Mouse (Mus musculus) hindbrain, embryonic 11.5 days (tissue): ENCODE measurements around the gene Zbtb25. TPM values are rescaled to one million over a fixed set of nuclear protein-coding genes. Genes with fewer than 3 reads are reported as not detected.

Experiments
- ATAC-seq: fragments of 200-750 bp; cut with Nextera tagmentation; 2 replicates; pipeline ENCODE4 v1.8.0; 2017; ENCODE audit warnings: mild to moderate bottlenecking, moderate TSS enrichment, moderate library complexity; ENCODE audit not compliant: low FRiP score
- DNase-seq: peaks from one replicate; pipeline ENCODE4 v3.0.0-alpha.2; 2015; ENCODE audit warnings: low spot score
- H3K27ac ChIP-seq: fragments of 300-500 bp; sonication (generic); 2 replicates; pipeline ENCODE4 v1.5.1; 2014; ENCODE audit warnings: mild to moderate bottlenecking, low read depth, low read length
- H3K27me3 ChIP-seq: fragments of 300-500 bp; sonication (generic); 2 replicates; pipeline ENCODE4 v1.6.1; 2014; ENCODE audit warnings: mild to moderate bottlenecking, low read length, moderate library complexity, mixed read lengths; ENCODE audit not compliant: control insufficient read depth, insufficient read depth
- H3K36me3 ChIP-seq: fragments of 300-500 bp; sonication (generic); 2 replicates; pipeline ENCODE4 v1.6.1; 2014; ENCODE audit warnings: mild to moderate bottlenecking, low read length, moderate library complexity, mixed read lengths; ENCODE audit not compliant: control insufficient read depth, insufficient read depth
- H3K4me1 ChIP-seq: fragments of 300-500 bp; sonication (generic); replicated peaks from 2 replicates; pipeline ENCODE4 v1.6.1; 2014; ENCODE audit warnings: low read length, mixed read lengths; ENCODE audit not compliant: control insufficient read depth, insufficient read depth
- H3K4me2 ChIP-seq: fragments of 300-500 bp; sonication (generic); replicated peaks from 2 replicates; pipeline ENCODE4 v1.6.1; 2014; ENCODE audit warnings: mild to moderate bottlenecking, low read depth, low read length
- H3K4me3 ChIP-seq: fragments of 300-500 bp; sonication (generic); 2 replicates; pipeline ENCODE4 v1.5.1; 2014; ENCODE audit warnings: low read depth, low read length
- H3K9ac ChIP-seq: fragments of 300-500 bp; sonication (generic); 2 replicates; pipeline ENCODE4 v1.6.1; 2014; ENCODE audit warnings: low read depth, low read length
- H3K9me3 ChIP-seq: fragments of 300-500 bp; sonication (generic); 2 replicates; pipeline ENCODE4 v1.6.1; 2016; ENCODE audit warnings: low read length; ENCODE audit not compliant: control insufficient read depth
- WGBS: fragments of 180-500 bp; shearing (Covaris S2); extraction: QIAGEN DNeasy Blood & Tissue Kit; methylation state at CpG from one replicate; pipeline ENCODE4 v1.1.7; 2014; 5-methylcytosine and 5-hydroxymethylcytosine counted together
- polyA plus RNA-seq: library from polyadenylated mRNA; unstranded; fragments of >200 nt; fragmentation: Nextera tagmentation; extraction: Ambion mirVana; gene quantifications from 2 replicates; pipeline ENCODE4 v1.2.1, GENCODE M21; 2014

Zbtb25 gene
- polyA plus RNA-seq, 1 experiment from 2014 or later, result 19.2 TPM

- Histone ChIP-seq H3K27me3 (no peaks in the 10 kb centered on the region), H3K9me3 (no peaks in the 10 kb centered on the region), H3K4me3 (no peak overlapping the region), H3K27ac (no peak overlapping the region), H3K4me2 (no peak overlapping the region), H3K9ac (no peak overlapping the region), H3K36me3 (0 out of 2 replicates have a peak, but pooled peaks cover 2% of the 10 kb centered on the region), H3K4me1 (no peaks in the 10 kb centered on the region)
- WGBS, result 96% methylated on average over 8 of the region's 8 CpGs
- ATAC-seq (no peak), DNase-seq (no peak)
Measured at GRCm38 (mm10) chr12:76385342-76385741, 15.9 kb upstream of the Zbtb25 start.

- H3K27me3 ChIP-seq, result no peaks in the 10 kb centered on the region
- H3K4me1 ChIP-seq, result no peaks in the 10 kb centered on the region
- ATAC-seq, result no peak
- no peaks in the 10 kb centered on the region for H3K36me3 ChIP-seq
- H3K9me3 ChIP-seq, result no peaks in the 10 kb centered on the region
- H3K4me3 ChIP-seq, result no peak overlapping the region
- WGBS, result 90% methylated on average over 7 of the region's 7 CpGs
- no peak overlapping the region for H3K4me2 ChIP-seq
- no peak overlapping the region for H3K27ac ChIP-seq
- no peak for DNase-seq
- H3K9ac ChIP-seq, result no peak overlapping the region
Measured at GRCm38 (mm10) chr12:76380151-76380550, 10.7 kb upstream of the Zbtb25 start.

GRCm38 (mm10) chr12:76378556-76378955, 9.2 kb upstream of the Zbtb25 start:
- Histone ChIP-seq H3K9me3 (no peaks in the 10 kb centered on the region), H3K27me3 (no peaks in the 10 kb centered on the region), H3K4me2 (no peak overlapping the region), H3K4me3 (no peak overlapping the region), H3K36me3 (no peaks in the 10 kb centered on the region), H3K9ac (no peak overlapping the region), H3K4me1 (no peaks in the 10 kb centered on the region), H3K27ac (no peak overlapping the region)
- WGBS, result 86% methylated on average over 5 of the region's 5 CpGs
- no peak for DNase-seq
- no peak for ATAC-seq

- DNase-seq (no peak), ATAC-seq (no peak)
- H3K9me3 ChIP-seq, result no peaks in the 10 kb centered on the region
- H3K4me2 ChIP-seq, result no peak overlapping the region
- H3K9ac ChIP-seq, result no peak overlapping the region
- H3K4me3 ChIP-seq, result no peak overlapping the region
- no peaks in the 10 kb centered on the region for H3K27me3 ChIP-seq
- no peak overlapping the region for H3K27ac ChIP-seq
- WGBS, result 92% methylated on average over 3 of the region's 3 CpGs
- H3K36me3 ChIP-seq, result no peaks in the 10 kb centered on the region
- no peaks in the 10 kb centered on the region for H3K4me1 ChIP-seq
Measured at GRCm38 (mm10) chr12:76377726-76378125, 8.3 kb upstream of the Zbtb25 start.

- Histone ChIP-seq H3K36me3 (no peaks in the 10 kb centered on the region), H3K27ac (no peak overlapping the region), H3K4me2 (no peak overlapping the region), H3K27me3 (no peaks in the 10 kb centered on the region), H3K4me1 (0 out of 2 replicates have a peak, but pooled peaks cover 4% of the 10 kb centered on the region), H3K4me3 (no peak overlapping the region), H3K9ac (no peak overlapping the region), H3K9me3 (no peaks in the 10 kb centered on the region)
- DNase-seq (no peak), ATAC-seq (no peak)
- 96% methylated on average over 6 of the region's 6 CpGs for WGBS
Measured at GRCm38 (mm10) chr12:76377059-76377458, 7.7 kb upstream of the Zbtb25 start.

GRCm38 (mm10) chr12:76376649-76377048, 7.2 kb upstream of the Zbtb25 start:
- DNase-seq (peak; percentile 40), ATAC-seq (no peak)
- Histone ChIP-seq H3K27ac (no peak overlapping the region), H3K36me3 (no peaks in the 10 kb centered on the region), H3K9me3 (no peaks in the 10 kb centered on the region), H3K27me3 (no peaks in the 10 kb centered on the region), H3K9ac (no peak overlapping the region), H3K4me1 (0 out of 2 replicates have a peak, but pooled peaks cover 5% of the 10 kb centered on the region), H3K4me2 (no peak overlapping the region), H3K4me3 (no peak overlapping the region)
- 42% methylated on average over 7 of the region's 7 CpGs for WGBS

- ATAC-seq (no peak), DNase-seq (no peak)
- WGBS, result 90% methylated on average over 3 of the region's 3 CpGs
- no peak overlapping the region for H3K4me2 ChIP-seq
- no peak overlapping the region for H3K27ac ChIP-seq
- H3K4me1 ChIP-seq, result 0 out of 2 replicates have a peak, but pooled peaks cover 5% of the 10 kb centered on the region
- no peak overlapping the region for H3K4me3 ChIP-seq
- H3K36me3 ChIP-seq, result no peaks in the 10 kb centered on the region
- no peaks in the 10 kb centered on the region for H3K9me3 ChIP-seq
- H3K27me3 ChIP-seq, result no peaks in the 10 kb centered on the region
- H3K9ac ChIP-seq, result no peak overlapping the region
Measured at GRCm38 (mm10) chr12:76375506-76375905, 6.1 kb upstream of the Zbtb25 start.

- Histone ChIP-seq H3K36me3 (no peaks in the 10 kb centered on the region), H3K27ac (no peak overlapping the region), H3K4me1 (0 out of 2 replicates have a peak, but pooled peaks cover 5% of the 10 kb centered on the region), H3K4me3 (no peak overlapping the region), H3K4me2 (no peak overlapping the region), H3K9me3 (no peaks in the 10 kb centered on the region), H3K27me3 (no peaks in the 10 kb centered on the region), H3K9ac (no peak overlapping the region)
- DNase-seq (no peak), ATAC-seq (no peak)
- WGBS, result 83% methylated on average over 4 of the region's 4 CpGs
Measured at GRCm38 (mm10) chr12:76374911-76375310, 5.5 kb upstream of the Zbtb25 start.

GRCm38 (mm10) chr12:76373991-76374390, 4.6 kb upstream of the Zbtb25 start:
- Histone ChIP-seq H3K9ac (no peak overlapping the region), H3K4me2 (no peak overlapping the region), H3K4me1 (0 out of 2 replicates have a peak, but pooled peaks cover 5% of the 10 kb centered on the region), H3K27ac (no peak overlapping the region), H3K4me3 (no peak overlapping the region), H3K36me3 (no peaks in the 10 kb centered on the region), H3K9me3 (no peaks in the 10 kb centered on the region), H3K27me3 (no peaks in the 10 kb centered on the region)
- no peak for ATAC-seq
- WGBS, result 64% methylated on average over 6 of the region's 6 CpGs
- no peak for DNase-seq
